Mouse (Mus musculus): Measurements from ENCODE around the gene Scamp3.

DNA sequence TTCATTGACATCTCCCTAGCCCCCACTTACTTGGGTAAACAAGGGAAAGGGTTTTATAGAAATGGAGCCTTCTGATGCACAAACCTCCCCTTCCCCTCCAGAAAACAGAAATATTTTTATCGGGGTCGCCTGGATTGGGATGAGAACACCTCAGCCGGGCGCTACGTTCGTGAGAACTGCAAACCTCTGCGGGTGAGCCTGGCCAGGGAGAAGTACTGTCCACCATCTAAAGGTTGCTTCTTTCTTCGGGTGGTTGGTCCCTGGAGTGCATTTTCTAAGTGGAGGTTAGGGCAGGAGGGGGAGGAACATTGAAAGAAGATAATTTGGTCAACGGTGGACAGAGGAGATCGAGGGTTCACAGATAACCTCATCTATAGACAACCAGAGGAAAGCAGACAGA, 1.7 kb upstream of the Scamp3 start:
- TF ChIP-seq CTCF (IDR thresholded peaks at IDR 0.05; ENCODE audit: low read depth) = no peak
- TF ChIP-seq EP300 (IDR thresholded peaks at IDR 0.05; ENCODE audit: low read depth) = no peak

All from liver, embryonic 14.5 days (tissue).